Mouse (Mus musculus): Measurements from ENCODE around the gene Rdh5. TPM values are rescaled to one million over a fixed set of nuclear protein-coding genes. Genes with fewer than 3 reads are reported as not detected.

Gene Rdh5
- polyA plus RNA-seq, 1 experiment from 2014 or later, result 11.5 TPM

GRCm38 (mm10) chr10:128958340-128958739 is 35.7 kb upstream of the Rdh5 start:
- H3K27me3 ChIP-seq (ENCODE audit: control insufficient read depth, insufficient read depth, low read length), result no peaks in the 10 kb centered on the region; the same call in 1 of the 2 replicates
- H3K36me3 ChIP-seq (ENCODE audit: control insufficient read depth, insufficient read depth, low read length), result no peaks in the 10 kb centered on the region
- no peak overlapping the region for H3K4me3 ChIP-seq (ENCODE audit: control insufficient read depth in 1 of 2, insufficient read depth in 1 of 2, low read depth in 1 of 2, low read length in 2 of 2)
- no peak overlapping the region for H3K9ac ChIP-seq (ENCODE audit: low read length)
- 67% methylated on average over 10 of the region's 10 CpGs for WGBS
- no peak overlapping the region for H3K27ac ChIP-seq (replicated peaks in 1 of 2; ENCODE audit: control insufficient read depth in 1 of 2, insufficient read depth in 1 of 2, low read depth in 2 of 2, low read length in 2 of 2)
- ATAC-seq (ENCODE audit: insufficient number of reproducible peaks, insufficient read depth, low FRiP score, low read depth), result no peak
- no peak overlapping the region for H3K4me2 ChIP-seq (ENCODE audit: low read length)
- H3K4me1 ChIP-seq (ENCODE audit: control insufficient read depth in 2 of 2, insufficient read depth in 2 of 2, low read length in 2 of 2), result no peaks in the 10 kb centered on the region; a peak in 1 of 4 replicates
- H3K9me3 ChIP-seq (ENCODE audit: control insufficient read depth, low read length), result no peaks in the 10 kb centered on the region

- Histone ChIP-seq H3K4me1 (ENCODE audit: control insufficient read depth in 2 of 2, insufficient read depth in 2 of 2, low read length in 2 of 2) (no peaks in the 10 kb centered on the region), H3K4me3 (ENCODE audit: control insufficient read depth in 1 of 2, insufficient read depth in 1 of 2, low read depth in 1 of 2, low read length in 2 of 2) (no peak overlapping the region), H3K27me3 (ENCODE audit: control insufficient read depth, insufficient read depth, low read length) (no peaks in the 10 kb centered on the region), H3K9me3 (ENCODE audit: control insufficient read depth, low read length) (no peaks in the 10 kb centered on the region), H3K27ac (replicated peaks in 1 of 2; ENCODE audit: control insufficient read depth in 1 of 2, insufficient read depth in 1 of 2, low read depth in 2 of 2, low read length in 2 of 2) (no peak overlapping the region), H3K4me2 (ENCODE audit: low read length) (no peak overlapping the region), H3K36me3 (ENCODE audit: control insufficient read depth, insufficient read depth, low read length) (no peaks in the 10 kb centered on the region), H3K9ac (ENCODE audit: low read length) (no peak overlapping the region)
- no peak for ATAC-seq (ENCODE audit: insufficient number of reproducible peaks, insufficient read depth, low FRiP score, low read depth)
- WGBS, result 57% methylated on average over 14 of the region's 16 CpGs
Observed at GRCm38 (mm10) chr10:128950208-128950887, 27.7 kb upstream of the Rdh5 start.

GRCm38 (mm10) chr10:128947496-128947895 is 24.8 kb upstream of the Rdh5 start:
- no peak overlapping the region for H3K27ac ChIP-seq (replicated peaks in 1 of 2; ENCODE audit: control insufficient read depth in 1 of 2, insufficient read depth in 1 of 2, low read depth in 2 of 2, low read length in 2 of 2)
- 82% methylated on average over 4 of the region's 4 CpGs for WGBS
- no peak overlapping the region for H3K4me3 ChIP-seq (ENCODE audit: control insufficient read depth in 1 of 2, insufficient read depth in 1 of 2, low read depth in 1 of 2, low read length in 2 of 2)
- no peak for ATAC-seq (ENCODE audit: insufficient number of reproducible peaks, insufficient read depth, low FRiP score, low read depth)
- no peaks in the 10 kb centered on the region for H3K36me3 ChIP-seq (ENCODE audit: control insufficient read depth, insufficient read depth, low read length)
- H3K9ac ChIP-seq (ENCODE audit: low read length), result no peak overlapping the region
- no peak overlapping the region for H3K4me2 ChIP-seq (ENCODE audit: low read length)
- no peaks in the 10 kb centered on the region for H3K27me3 ChIP-seq (ENCODE audit: control insufficient read depth, insufficient read depth, low read length)
- no peaks in the 10 kb centered on the region for H3K4me1 ChIP-seq (ENCODE audit: control insufficient read depth in 2 of 2, insufficient read depth in 2 of 2, low read length in 2 of 2)
- H3K9me3 ChIP-seq (ENCODE audit: control insufficient read depth, low read length), result no peaks in the 10 kb centered on the region

- no peak overlapping the region for H3K4me2 ChIP-seq (ENCODE audit: low read length)
- WGBS, result 35% methylated on average over 3 of the region's 3 CpGs
- no peak overlapping the region for H3K9ac ChIP-seq (ENCODE audit: low read length)
- H3K27me3 ChIP-seq (ENCODE audit: control insufficient read depth, insufficient read depth, low read length), result no peaks in the 10 kb centered on the region
- H3K27ac ChIP-seq (replicated peaks in 1 of 2; ENCODE audit: control insufficient read depth in 1 of 2, insufficient read depth in 1 of 2, low read depth in 2 of 2, low read length in 2 of 2), result no peak overlapping the region
- no peaks in the 10 kb centered on the region for H3K36me3 ChIP-seq (ENCODE audit: control insufficient read depth, insufficient read depth, low read length)
- H3K4me3 ChIP-seq (ENCODE audit: control insufficient read depth in 1 of 2, insufficient read depth in 1 of 2, low read depth in 1 of 2, low read length in 2 of 2), result no peak overlapping the region
- no peak for ATAC-seq (ENCODE audit: insufficient number of reproducible peaks, insufficient read depth, low FRiP score, low read depth)
- no peaks in the 10 kb centered on the region for H3K9me3 ChIP-seq (ENCODE audit: control insufficient read depth, low read length)
- no peaks in the 10 kb centered on the region for H3K4me1 ChIP-seq (ENCODE audit: control insufficient read depth in 2 of 2, insufficient read depth in 2 of 2, low read length in 2 of 2)
Observed at GRCm38 (mm10) chr10:128945675-128946074, 23.0 kb upstream of the Rdh5 start.

GRCm38 (mm10) chr10:128940475-128941061 is 17.9 kb upstream of the Rdh5 start:
- WGBS, result 74% methylated on average over 10 of the region's 10 CpGs
- Histone ChIP-seq H3K36me3 (ENCODE audit: control insufficient read depth, insufficient read depth, low read length) (no peaks in the 10 kb centered on the region), H3K4me2 (ENCODE audit: low read length) (no peak overlapping the region), H3K9ac (ENCODE audit: low read length) (no peak overlapping the region), H3K27ac (replicated peaks in 1 of 2; ENCODE audit: control insufficient read depth in 1 of 2, insufficient read depth in 1 of 2, low read depth in 2 of 2, low read length in 2 of 2) (no peak overlapping the region), H3K4me1 (ENCODE audit: control insufficient read depth in 2 of 2, insufficient read depth in 2 of 2, low read length in 2 of 2) (no peaks in the 10 kb centered on the region; a peak in 1 of 4 replicates), H3K4me3 (ENCODE audit: control insufficient read depth in 1 of 2, insufficient read depth in 1 of 2, low read depth in 1 of 2, low read length in 2 of 2) (no peak overlapping the region), H3K9me3 (ENCODE audit: control insufficient read depth, low read length) (no peaks in the 10 kb centered on the region), H3K27me3 (ENCODE audit: control insufficient read depth, insufficient read depth, low read length) (peaks cover 3% of the 10 kb centered on the region)
- ATAC-seq (ENCODE audit: insufficient number of reproducible peaks, insufficient read depth, low FRiP score, low read depth), result no peak

- Histone ChIP-seq H3K4me2 (ENCODE audit: low read length) (no peak overlapping the region), H3K9me3 (ENCODE audit: control insufficient read depth, low read length) (no peaks in the 10 kb centered on the region), H3K4me1 (ENCODE audit: control insufficient read depth in 2 of 2, insufficient read depth in 2 of 2, low read length in 2 of 2) (peaks cover 5 to 9% of the 10 kb centered on the region in 2 experiments; a peak in 3 of 4 replicates), H3K9ac (ENCODE audit: low read length) (no peak overlapping the region), H3K36me3 (ENCODE audit: control insufficient read depth, insufficient read depth, low read length) (no peaks in the 10 kb centered on the region), H3K27me3 (ENCODE audit: control insufficient read depth, insufficient read depth, low read length) (peaks cover 19% of the 10 kb centered on the region), H3K27ac (replicated peaks in 1 of 2; ENCODE audit: control insufficient read depth in 1 of 2, insufficient read depth in 1 of 2, low read depth in 2 of 2, low read length in 2 of 2) (no peak overlapping the region), H3K4me3 (ENCODE audit: control insufficient read depth in 1 of 2, insufficient read depth in 1 of 2, low read depth in 1 of 2, low read length in 2 of 2) (no peak overlapping the region)
- 54% methylated on average over 5 of the region's 5 CpGs for whole genome bisulfite sequencing
- ATAC-seq (ENCODE audit: insufficient number of reproducible peaks, insufficient read depth, low FRiP score, low read depth), result no peak
Observed at GRCm38 (mm10) chr10:128938974-128939373, 16.3 kb upstream of the Rdh5 start.

GRCm38 (mm10) chr10:128938457-128938856 is 15.8 kb upstream of the Rdh5 start:
- H3K9ac ChIP-seq (ENCODE audit: low read length), result no peak overlapping the region
- no peak overlapping the region for H3K4me2 ChIP-seq (ENCODE audit: low read length)
- H3K36me3 ChIP-seq (ENCODE audit: control insufficient read depth, insufficient read depth, low read length), result no peaks in the 10 kb centered on the region
- 80% methylated on average over 9 of the region's 9 CpGs for WGBS
- no peak for ATAC-seq (ENCODE audit: insufficient number of reproducible peaks, insufficient read depth, low FRiP score, low read depth)
- H3K9me3 ChIP-seq (ENCODE audit: control insufficient read depth, low read length), result no peaks in the 10 kb centered on the region
- no peak overlapping the region for H3K27ac ChIP-seq (replicated peaks in 1 of 2; ENCODE audit: control insufficient read depth in 1 of 2, insufficient read depth in 1 of 2, low read depth in 2 of 2, low read length in 2 of 2)
- peaks cover 22% of the 10 kb centered on the region for H3K27me3 ChIP-seq (ENCODE audit: control insufficient read depth, insufficient read depth, low read length)
- no peak overlapping the region for H3K4me3 ChIP-seq (ENCODE audit: control insufficient read depth in 1 of 2, insufficient read depth in 1 of 2, low read depth in 1 of 2, low read length in 2 of 2)
- peaks cover 8 to 12% of the 10 kb centered on the region in 2 experiments; a peak in 3 of 4 replicates for H3K4me1 ChIP-seq (ENCODE audit: control insufficient read depth in 2 of 2, insufficient read depth in 2 of 2, low read length in 2 of 2)
